Mouse (Mus musculus) adrenal gland, adult 18-20 months (tissue): ENCODE measurements around the gene Gm49601. TPM values are rescaled to one million over a fixed set of nuclear protein-coding genes. Genes with fewer than 3 reads are reported as not detected.

Experiments
- DNase-seq, 2 experiments: peaks; one replicate each; pipeline ENCODE4 v3.0.0; 2021 to 2022; ENCODE audit warnings: low spot score in 2 of 2
- long read RNA-seq, 2 experiments: library from polyadenylated mRNA; stranded (forward); transcript quantifications; one replicate each; pipeline ENCODE4 v2.0.0; 2021
- total RNA-seq, 2 experiments: library from RNA; stranded (reverse); gene quantifications; 1 replicate in 1 of 2; 2 replicates in 1 of 2; pipeline ENCODE4 v1.2.3; 2021

Gm49601 gene
- total RNA-seq = 1 to 10 TPM; 1.4 to 5.1 TPM
- long read RNA-seq, experiment 1 = 0 reads
- long read RNA-seq, experiment 2 = 0 reads

- DNase-seq = peak; percentile 83 to 90
Measured at GRCm38 (mm10) chr16:18626376-18626878, at the start of gene Gm49601. TSS of gene Gm49601 (minus strand) at chr16:18626427.

DNA sequence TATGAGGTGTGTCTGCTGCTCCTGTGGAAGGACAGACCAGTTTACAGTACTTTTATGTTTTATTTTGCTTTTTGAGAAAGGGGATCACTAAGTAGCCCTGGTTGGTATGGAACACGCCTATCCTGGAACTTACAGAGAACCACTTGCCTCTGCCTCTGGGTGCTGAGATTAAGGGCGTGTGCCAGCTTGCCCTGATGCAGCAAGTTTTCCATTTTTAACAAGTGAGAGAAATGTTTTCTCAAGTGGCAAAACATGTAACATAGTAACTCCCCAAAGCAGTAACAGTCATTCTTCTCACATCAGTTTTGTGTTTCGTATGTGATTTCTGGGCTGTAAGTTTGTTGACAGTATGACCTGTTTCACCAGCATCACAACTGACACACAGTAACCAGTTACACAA is 46.8 kb upstream of the Gm49601 start:
- DNase-seq = no peak

DNA sequence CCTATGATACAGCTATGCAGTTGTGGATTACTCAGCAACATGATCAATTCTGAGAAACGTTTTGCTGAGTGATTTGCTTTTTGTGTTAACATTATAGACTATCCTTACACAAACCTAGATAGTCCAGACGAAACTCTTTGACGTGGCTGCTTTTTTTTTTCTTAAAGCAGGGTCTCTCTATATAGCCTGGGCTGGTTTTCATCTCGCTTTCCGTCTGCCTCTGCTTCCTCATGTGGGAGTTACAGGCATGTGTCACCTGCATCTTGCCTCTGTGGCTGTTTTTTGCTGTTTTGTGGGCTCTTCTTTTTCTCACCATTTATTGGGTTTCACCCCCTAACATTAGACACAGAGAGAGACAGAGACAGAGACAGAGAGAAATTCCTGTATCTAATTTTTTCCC is 45.8 kb upstream of the Gm49601 start:
- no peak for DNase-seq

- DNase-seq = no peak
Measured at GRCm38 (mm10) chr16:18669914-18670313, 43.7 kb upstream of the Gm49601 start.

DNA sequence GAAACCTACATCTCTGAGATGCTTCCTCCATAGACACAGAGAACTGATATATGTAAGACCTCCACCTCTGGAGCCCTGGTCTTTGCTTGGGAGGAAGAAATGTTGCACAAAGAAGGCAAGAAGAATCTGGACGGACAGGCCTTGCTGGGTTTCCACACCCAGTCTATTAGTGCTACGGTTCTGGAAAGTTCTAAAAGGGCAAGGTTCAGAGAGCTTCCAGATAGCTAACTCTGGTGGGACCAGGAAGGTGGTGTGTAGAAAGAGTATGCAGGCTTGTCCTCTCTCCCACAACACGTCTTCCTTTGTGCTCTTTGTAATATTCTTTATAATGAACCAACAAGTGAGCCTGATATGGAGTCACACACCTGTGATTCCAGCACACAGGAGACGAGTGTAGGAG is 32.4 kb upstream of the Gm49601 start:
- DNase-seq = no peak

DNA sequence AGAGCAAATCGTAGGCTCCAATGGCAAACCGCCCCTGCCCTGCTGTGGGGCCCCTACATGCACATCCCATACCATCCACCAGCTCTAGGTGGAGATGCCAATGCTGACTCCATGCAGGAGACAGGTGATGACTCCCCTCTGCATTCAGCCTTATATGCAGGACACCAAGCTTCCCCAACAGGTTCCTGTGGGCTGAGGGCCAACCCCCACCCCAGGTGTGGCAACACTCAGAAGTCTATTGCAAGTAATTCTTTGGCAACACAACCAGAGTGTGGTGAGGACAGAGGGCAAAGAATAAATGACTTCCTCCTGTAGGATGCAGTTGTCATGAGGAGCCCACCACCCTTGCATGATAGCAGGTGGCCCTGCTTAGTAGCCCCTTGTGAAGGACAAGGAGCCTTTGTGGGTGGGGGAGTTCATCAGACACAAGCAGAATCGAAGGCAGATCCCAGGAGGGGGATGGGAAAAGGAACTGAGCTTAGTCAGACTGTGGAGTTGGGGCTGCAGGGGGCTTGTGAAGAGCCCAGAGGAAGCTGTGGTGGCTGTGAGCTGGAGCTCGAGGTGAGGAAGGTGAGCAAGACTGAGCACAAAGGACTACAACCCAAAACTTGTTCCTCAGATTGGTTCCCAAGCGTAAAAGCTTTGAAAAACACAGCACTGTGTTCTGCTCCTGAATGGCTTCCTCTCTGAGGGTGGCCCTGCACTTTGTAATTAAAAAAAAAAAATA is 29.3 kb upstream of the Gm49601 start:
- DNase-seq = no peak

GRCm38 (mm10) chr16:18653290-18654160 is 27.3 kb upstream of the Gm49601 start:
- no peak for DNase-seq

GRCm38 (mm10) chr16:18649126-18649525 is 22.9 kb upstream of the Gm49601 start:
- DNase-seq = no peak

DNA sequence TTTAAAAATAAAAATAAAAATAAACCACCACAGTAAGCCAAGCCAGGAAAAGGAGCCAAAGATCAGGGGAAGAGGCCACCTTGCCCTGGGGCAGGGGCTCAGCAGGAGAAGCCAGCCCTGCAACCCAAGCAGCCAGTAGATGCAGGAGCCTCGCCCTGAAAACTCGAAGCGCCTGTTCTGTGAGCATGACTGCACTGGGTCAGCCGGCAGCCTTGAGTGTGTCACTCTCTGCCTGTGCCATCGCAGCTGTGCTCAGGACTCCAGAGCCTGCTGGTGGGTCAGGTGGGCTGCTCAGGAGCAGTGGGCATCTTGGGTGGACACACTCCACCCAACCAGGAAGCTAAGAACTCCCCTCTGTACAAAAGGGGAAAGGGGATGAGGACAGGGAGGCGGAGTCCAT is 19.1 kb upstream of the Gm49601 start:
- no peak for DNase-seq

- DNase-seq = no peak
Measured at GRCm38 (mm10) chr16:18644485-18644884, 18.3 kb upstream of the Gm49601 start.

- DNase-seq = no peak
Measured at GRCm38 (mm10) chr16:18643406-18643998, 17.3 kb upstream of the Gm49601 start.

GRCm38 (mm10) chr16:18642897-18643296 is 16.7 kb upstream of the Gm49601 start:
- DNase-seq = no peak

GRCm38 (mm10) chr16:18642291-18642690 is 16.1 kb upstream of the Gm49601 start:
- DNase-seq = no peak

DNA sequence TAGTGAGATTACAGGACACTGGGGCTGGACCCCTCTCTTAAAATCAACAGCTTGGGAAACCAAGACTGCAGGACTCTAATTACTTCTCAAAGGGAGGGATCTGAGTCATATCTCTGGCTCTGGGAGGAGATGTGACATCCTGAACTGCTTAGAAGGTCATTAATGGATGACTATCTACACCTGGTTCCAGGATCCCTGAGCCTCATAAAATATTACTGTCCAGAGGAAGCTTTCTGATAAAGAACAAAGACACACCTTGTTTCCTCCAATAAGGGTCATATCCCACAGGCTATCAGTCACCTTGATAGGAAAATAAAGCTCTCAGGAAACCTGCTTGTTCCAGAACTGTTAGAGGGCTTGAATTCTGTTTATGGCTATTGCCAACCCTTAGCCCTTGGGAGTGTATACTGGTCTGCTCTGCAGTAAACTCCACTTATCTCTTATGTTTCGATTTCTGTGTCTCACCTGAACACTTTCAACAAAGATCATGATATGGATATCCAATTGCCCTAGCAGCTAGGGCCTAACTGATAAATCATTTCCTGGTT is 13.2 kb upstream of the Gm49601 start:
- no peak for DNase-seq

GRCm38 (mm10) chr16:18638396-18638795 is 12.2 kb upstream of the Gm49601 start:
- no peak for DNase-seq

DNA sequence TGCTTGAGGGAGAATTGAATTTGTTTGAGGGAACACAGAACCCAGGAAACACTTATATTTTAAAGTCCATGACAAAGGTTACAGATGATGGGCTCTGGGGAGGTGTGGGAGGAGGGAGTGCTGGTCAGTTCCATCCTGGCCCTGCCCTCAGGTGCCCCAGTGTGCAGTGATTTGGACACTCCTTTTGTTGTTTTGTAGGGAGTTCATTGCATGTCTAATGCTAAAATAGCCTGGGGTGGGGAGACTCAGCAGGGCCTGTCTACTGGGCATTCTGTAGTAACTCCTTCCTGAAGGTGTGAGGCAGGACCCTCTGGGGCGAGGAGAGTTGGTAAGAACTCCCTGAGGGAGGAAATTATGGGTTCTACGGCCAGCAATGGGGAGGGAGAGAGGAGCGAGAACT is 10.6 kb upstream of the Gm49601 start:
- no peak for DNase-seq

DNA sequence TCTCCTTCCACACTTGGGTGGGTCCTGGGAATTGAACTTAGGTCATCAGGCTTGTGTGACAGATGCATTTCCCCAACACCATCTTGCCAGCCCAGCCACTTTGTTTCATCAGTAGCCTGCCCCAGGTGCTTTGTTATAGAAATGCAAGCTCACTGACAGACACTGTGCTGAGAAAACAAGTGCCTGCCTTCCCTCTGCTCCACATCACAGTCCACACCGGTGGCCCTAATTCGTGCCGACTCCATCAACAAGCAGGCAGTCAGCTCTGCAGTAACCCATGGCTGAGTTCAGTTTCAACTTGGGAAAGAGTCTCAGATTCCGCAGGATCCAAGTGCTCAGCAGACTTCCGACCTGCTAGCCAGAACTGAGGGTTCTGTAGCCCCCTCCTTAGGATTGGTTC is 10.2 kb upstream of the Gm49601 start:
- DNase-seq = no peak

DNA sequence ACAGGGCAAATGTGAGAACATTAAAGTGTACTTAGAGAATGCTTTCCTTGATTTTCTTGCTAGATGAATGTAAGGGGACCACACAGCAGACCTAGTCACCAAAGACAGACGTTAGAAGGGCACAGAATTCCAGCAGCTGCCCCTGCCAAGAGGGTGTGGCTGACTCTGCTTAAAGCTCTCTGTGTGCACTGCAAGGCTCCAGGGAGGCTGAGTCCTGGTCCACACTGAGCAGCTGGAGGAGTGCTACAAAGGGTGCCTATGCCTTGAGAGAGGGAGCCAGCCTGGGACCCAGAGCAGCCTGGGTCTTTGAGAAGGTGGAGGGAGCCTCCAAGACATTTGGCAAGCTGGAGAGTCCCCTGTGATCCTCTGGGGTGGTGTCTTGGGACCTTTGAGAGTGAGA is 7.1 kb upstream of the Gm49601 start:
- no peak for DNase-seq

- no peak for DNase-seq
Measured at GRCm38 (mm10) chr16:18632816-18633215, 6.6 kb upstream of the Gm49601 start.

DNA sequence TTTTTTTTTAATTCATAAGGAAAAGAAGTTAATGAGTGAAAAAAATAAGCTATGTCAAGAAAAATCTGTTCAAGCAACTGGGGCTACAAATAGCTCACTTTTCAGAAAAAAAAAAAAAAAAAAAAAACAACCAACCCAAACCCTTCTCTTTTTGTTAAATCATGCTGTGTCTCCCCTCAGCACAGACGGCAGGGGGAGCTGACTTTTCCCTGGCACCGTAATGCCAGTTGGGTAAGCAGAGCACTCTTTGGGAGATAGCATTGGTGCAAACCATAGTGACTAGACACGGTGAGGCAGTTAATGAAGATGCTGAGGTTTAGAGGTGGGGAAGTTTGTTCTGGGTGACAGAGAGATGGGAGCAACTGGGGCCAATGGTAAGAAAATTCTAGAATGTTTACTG is 5.8 kb upstream of the Gm49601 start:
- no peak for DNase-seq

DNA sequence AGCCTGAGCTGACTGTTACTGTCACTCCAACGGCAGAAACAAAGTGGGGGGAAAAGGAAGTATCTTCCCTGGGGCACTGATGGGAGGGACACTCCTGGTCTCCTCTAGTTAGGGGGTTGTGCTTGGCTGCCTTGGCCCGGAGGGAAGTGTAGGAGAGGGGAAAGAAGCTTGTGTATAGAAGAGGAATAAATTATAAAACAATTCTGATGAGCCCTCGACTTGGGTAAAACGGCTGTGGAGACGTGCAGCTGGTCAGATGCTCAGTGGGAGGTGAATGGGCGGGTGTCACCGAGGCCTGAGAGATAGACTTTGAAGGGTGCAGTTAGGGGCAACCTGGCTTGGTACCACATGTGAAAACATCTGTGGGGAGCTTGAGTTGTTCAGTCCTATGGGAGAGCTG is 4.9 kb upstream of the Gm49601 start:
- DNase-seq = no peak
